Mouse (Mus musculus): ENCODE measurements around the gene Vps45. TPM values are rescaled to one million over a fixed set of nuclear protein-coding genes. Genes with fewer than 3 reads are reported as not detected.
A peak's percentile ranks its signal among the peaks of the same experiment; 100 is the strongest.

The Vps45 gene
- 4.8 and 6.6 TPM in 2 replicates for polyA plus RNA-seq (2012; rRNA removed)
- polyA plus RNA-seq (2014; fragmentation: Nextera tagmentation; extraction: Ambion mirVana): 9.0 and 9.8 TPM in 2 replicates

DNA sequence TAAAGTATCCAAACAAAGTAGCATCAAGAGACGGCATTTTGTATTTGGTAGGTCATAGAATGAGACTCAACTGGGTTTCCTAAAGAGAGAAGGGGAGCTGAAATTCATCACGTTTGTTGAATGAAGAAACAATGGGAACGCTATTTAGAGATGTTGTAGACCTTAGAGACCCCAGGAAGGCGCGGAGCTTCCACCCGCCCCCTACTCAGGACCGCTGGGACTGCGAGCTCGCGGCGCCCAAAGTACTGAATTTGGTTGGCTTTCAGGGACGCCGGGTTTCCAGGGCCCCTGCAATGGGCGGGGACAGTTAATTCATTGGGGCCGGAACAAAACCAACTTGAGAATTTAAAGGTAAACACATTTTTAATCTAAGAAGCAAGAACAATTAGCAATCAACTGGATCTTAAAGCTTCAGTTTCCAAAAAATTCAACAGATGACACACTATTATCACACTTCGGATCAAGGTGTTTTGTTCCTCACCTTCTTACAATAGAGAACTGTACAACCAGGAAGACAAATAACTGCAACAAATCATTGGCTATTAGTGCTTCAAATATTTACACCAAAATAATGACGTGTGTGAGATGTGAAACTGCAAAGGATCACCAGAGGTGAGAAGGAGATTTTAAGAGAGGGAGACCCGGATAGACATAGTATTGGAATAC is at the start of gene Vps45:
Vps45 (minus strand) TSS at position 236 of the 666 bp plus-strand sequence.
- TF ChIP-seq CTCF (IDR thresholded peaks at IDR 0.05; ENCODE audit: low read depth) (no peak), EP300 (IDR thresholded peaks at IDR 0.05; ENCODE audit: low read depth) (no peak)
- ATAC-seq (ENCODE audit: insufficient read depth): peak; percentile 84
- Histone ChIP-seq H3K4me2 (ENCODE audit: low read depth) (peak within 1 kb of the TSS; percentile 95), H3K27ac (peak within 1 kb of the TSS; percentile 87), H3K9me3 (ENCODE audit: control insufficient read depth, low read length) (no peaks in the 10 kb centered on the region), H3K27me3 (ENCODE audit: control insufficient read depth, insufficient read depth, low read length) (no peaks in the 10 kb centered on the region), H3K36me3 (replicated peaks; ENCODE audit: control insufficient read depth, insufficient read depth, low read depth) (no peaks in the 10 kb centered on the region), H3K4me1 (replicated peaks; ENCODE audit: control insufficient read depth in 2 of 2, insufficient read depth in 2 of 2, low read length in 1 of 2) (peaks cover 0 to 3% of the 10 kb centered on the region in 2 experiments; a peak in 2 of 4 replicates), H3K4me3 (ENCODE audit: insufficient read depth in 1 of 2, low read depth in 2 of 2, low read length in 2 of 2) (peak within 1 kb of the TSS; percentile 81 to 88), H3K9ac (replicated peaks) (peak within 1 kb of the TSS; percentile 96)
- 1% methylated on average over 18 of the region's 18 CpGs for WGBS (ENCODE audit: insufficient replicate concordance)
- DNase-seq (ENCODE audit: low read depth in 3 of 3, low spot score in 3 of 3): peak; percentile 68 to 70 (median 68)

DNA sequence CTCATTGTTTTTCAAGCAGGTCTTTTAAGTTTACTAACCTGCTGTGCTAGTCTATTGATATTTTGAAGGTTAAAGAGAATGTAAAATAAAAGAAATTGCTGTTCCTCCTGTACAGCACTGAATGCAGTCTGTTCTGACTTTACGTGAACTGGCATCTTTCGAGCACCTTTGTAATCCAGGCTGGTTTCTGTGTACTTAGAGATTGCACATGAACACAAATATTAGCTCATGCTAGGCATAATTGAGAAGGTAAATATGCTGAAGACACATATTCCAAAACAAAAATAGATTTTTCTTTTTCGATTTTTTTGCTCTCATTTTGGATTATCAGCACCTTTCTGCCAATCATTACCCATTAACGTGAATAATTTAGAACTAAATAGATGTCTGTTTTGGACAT is 47.9 kb upstream of the Vps45 start:
- Histone ChIP-seq H3K9ac (replicated peaks) (peak overlapping the region; percentile 98; the same call in 1 of the 2 replicates), H3K4me1 (replicated peaks; ENCODE audit: control insufficient read depth in 2 of 2, insufficient read depth in 2 of 2, low read length in 1 of 2) (peaks cover 13% of the 10 kb centered on the region in 2 experiments), H3K4me2 (ENCODE audit: low read depth) (peak overlapping the region; percentile 84), H3K27me3 (ENCODE audit: control insufficient read depth, insufficient read depth, low read length) (no peaks in the 10 kb centered on the region), H3K36me3 (replicated peaks; ENCODE audit: control insufficient read depth, insufficient read depth, low read depth) (no peaks in the 10 kb centered on the region), H3K4me3 (ENCODE audit: insufficient read depth in 1 of 2, low read depth in 2 of 2, low read length in 2 of 2) (no peak overlapping the region), H3K27ac (no peak overlapping the region), H3K9me3 (ENCODE audit: control insufficient read depth, low read length) (no peaks in the 10 kb centered on the region)
- ATAC-seq (ENCODE audit: insufficient read depth) (no peak), DNase-seq (ENCODE audit: low read depth in 3 of 3, low spot score in 3 of 3) (no peak)
- TF ChIP-seq EP300 (IDR thresholded peaks at IDR 0.05; ENCODE audit: low read depth): no peak
- no peak for TF ChIP-seq CTCF (IDR thresholded peaks at IDR 0.05; ENCODE audit: low read depth)
- WGBS (ENCODE audit: insufficient replicate concordance): 80% methylated on average over 4 of the region's 4 CpGs

DNA sequence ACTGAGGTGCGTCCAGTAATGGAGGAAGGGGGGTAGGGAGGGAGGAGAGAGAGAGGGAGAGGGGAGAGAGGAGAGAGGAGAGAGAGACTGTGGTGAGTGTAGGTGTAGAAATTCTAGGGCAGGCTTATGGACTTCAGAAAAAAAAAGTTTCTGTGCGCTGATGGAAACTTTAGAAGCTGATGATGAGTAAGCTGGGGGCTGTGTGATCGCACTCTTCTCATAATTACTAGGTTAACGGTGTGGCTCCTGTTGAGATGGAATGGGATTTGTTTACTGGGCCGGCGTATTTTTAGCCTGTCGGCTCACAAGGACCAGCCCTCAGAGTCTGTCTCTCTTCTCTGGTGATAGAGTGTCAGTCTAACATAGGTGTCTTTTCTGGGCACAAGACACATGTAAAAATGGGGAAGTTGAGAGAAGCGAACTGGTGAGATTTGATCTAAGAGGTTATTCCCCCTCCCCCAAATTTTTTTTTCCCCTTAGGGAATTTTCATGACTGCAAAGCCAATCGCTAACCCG is 47.0 kb upstream of the Vps45 start:
- no peak for ATAC-seq (ENCODE audit: insufficient read depth)
- TF ChIP-seq CTCF (IDR thresholded peaks at IDR 0.05; ENCODE audit: low read depth) (no peak), EP300 (IDR thresholded peaks at IDR 0.05; ENCODE audit: low read depth) (no peak)
- Histone ChIP-seq H3K4me1 (replicated peaks; ENCODE audit: control insufficient read depth in 2 of 2, insufficient read depth in 2 of 2, low read length in 1 of 2) (peaks cover 13% of the 10 kb centered on the region in 2 experiments), H3K27ac (peak overlapping the region; percentile 70), H3K9ac (replicated peaks) (peak overlapping the region; percentile 98), H3K27me3 (ENCODE audit: control insufficient read depth, insufficient read depth, low read length) (no peaks in the 10 kb centered on the region), H3K9me3 (ENCODE audit: control insufficient read depth, low read length) (no peaks in the 10 kb centered on the region), H3K36me3 (replicated peaks; ENCODE audit: control insufficient read depth, insufficient read depth, low read depth) (no peaks in the 10 kb centered on the region), H3K4me3 (ENCODE audit: insufficient read depth in 1 of 2, low read depth in 2 of 2, low read length in 2 of 2) (peak overlapping the region; percentile 88 to 95), H3K4me2 (ENCODE audit: low read depth) (peak overlapping the region; percentile 84)
- no peak for DNase-seq (ENCODE audit: low read depth in 3 of 3, low spot score in 3 of 3)
- 7% methylated on average over 10 of the region's 10 CpGs for WGBS (ENCODE audit: insufficient replicate concordance)

DNA sequence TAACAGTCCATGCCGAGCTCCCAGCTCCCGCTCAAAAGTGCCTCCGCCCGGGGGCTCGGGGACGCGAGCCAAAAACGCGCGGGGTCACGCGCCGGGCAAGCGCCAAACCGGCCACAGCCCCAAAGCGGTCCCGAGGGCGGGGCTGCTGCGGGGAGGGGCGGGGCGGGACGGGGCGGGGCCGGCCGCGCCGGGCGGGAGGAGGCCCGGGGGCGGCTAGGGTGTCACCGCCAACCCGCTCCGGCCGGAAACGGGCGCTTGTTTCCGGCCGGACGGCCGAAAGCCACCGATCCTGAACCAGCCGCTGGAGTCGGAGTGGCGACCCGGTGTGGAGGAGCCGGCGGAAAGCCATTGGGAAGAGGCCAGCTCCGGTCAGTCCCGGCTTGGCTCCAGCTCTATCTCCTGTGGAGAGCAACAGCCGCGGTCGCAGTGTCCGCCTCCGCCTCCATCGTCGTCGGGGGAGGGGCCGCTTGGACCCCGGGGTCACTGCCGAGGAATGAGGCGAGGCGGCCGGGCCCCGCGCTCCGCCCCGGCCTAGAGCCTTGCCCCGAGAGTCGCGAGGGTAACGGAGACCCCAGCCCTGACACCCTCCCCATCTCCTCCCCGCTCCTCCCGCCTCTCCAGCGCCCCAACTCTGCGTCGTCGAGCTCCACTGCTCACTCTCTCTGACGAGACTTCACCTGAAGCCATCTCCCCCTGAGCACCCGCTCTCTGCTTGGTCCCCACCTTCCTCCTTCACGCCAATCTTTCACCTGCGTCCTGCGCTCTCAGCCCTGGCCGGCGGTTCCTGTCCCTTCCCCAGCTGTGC is 46.2 kb upstream of the Vps45 start, which contains the start of gene Otud7b:
Otud7b (plus strand) TSS at position 267 of the 805 bp plus-strand sequence.
- Histone ChIP-seq H3K27ac (peak within 1 kb of the TSS; percentile 80), H3K9me3 (ENCODE audit: control insufficient read depth, low read length) (no peaks in the 10 kb centered on the region), H3K4me3 (ENCODE audit: insufficient read depth in 1 of 2, low read depth in 2 of 2, low read length in 2 of 2) (peak within 1 kb of the TSS; percentile 88 to 95), H3K9ac (replicated peaks) (peak within 1 kb of the TSS; percentile 98), H3K4me2 (ENCODE audit: low read depth) (peak within 1 kb of the TSS; percentile 84), H3K4me1 (replicated peaks; ENCODE audit: control insufficient read depth in 2 of 2, insufficient read depth in 2 of 2, low read length in 1 of 2) (peaks cover 13% of the 10 kb centered on the region in 2 experiments), H3K36me3 (replicated peaks; ENCODE audit: control insufficient read depth, insufficient read depth, low read depth) (no peaks in the 10 kb centered on the region), H3K27me3 (ENCODE audit: control insufficient read depth, insufficient read depth, low read length) (no peaks in the 10 kb centered on the region)
- DNase-seq (ENCODE audit: low read depth in 3 of 3, low spot score in 3 of 3) (peak; percentile 61 to 75 (median 70)), ATAC-seq (ENCODE audit: insufficient read depth) (peak; percentile 93)
- WGBS (ENCODE audit: insufficient replicate concordance): under 1% methylated on average over 84 of the region's 84 CpGs
- TF ChIP-seq CTCF (IDR thresholded peaks at IDR 0.05; ENCODE audit: low read depth): no peak
- 0 out of 2 replicates have a peak, but pooled peaks have one; percentile 27 for TF ChIP-seq EP300 (IDR thresholded peaks at IDR 0.05; ENCODE audit: low read depth)

Measured in liver, embryonic 14.5 days (tissue).